Mouse (Mus musculus) neural tube, embryonic 11.5 days (tissue): Measurements from ENCODE around the gene Gda. TPM values are rescaled to one million over a fixed set of nuclear protein-coding genes. Genes with fewer than 3 reads are reported as not detected.

Experiments
- ATAC-seq: fragments of 200-750 bp; cut with Nextera tagmentation; 2 replicates; pipeline ENCODE4 v1.8.0; 2017; ENCODE audit warnings: moderate number of reproducible peaks, mild to moderate bottlenecking, moderate TSS enrichment, moderate library complexity; ENCODE audit not compliant: insufficient read depth, low FRiP score, low TSS enrichment
- DNase-seq: peaks from one replicate; pipeline ENCODE4 v3.0.0-alpha.2; 2015; ENCODE audit warnings: low spot score
- H3K27ac ChIP-seq: fragments of 300-500 bp; sonication (generic); 2 replicates; pipeline ENCODE4 v1.5.1; 2014; ENCODE audit warnings: low read depth, mild to moderate bottlenecking, low read length
- H3K27me3 ChIP-seq: fragments of 300-500 bp; sonication (generic); 2 replicates; pipeline ENCODE4 v1.6.1; 2014; ENCODE audit warnings: mild to moderate bottlenecking, low read length, mixed read lengths; ENCODE audit not compliant: control insufficient read depth, insufficient read depth
- H3K36me3 ChIP-seq: fragments of 300-500 bp; sonication (generic); 2 replicates; pipeline ENCODE4 v1.6.1; 2014; ENCODE audit warnings: mild to moderate bottlenecking, low read length, moderate library complexity, mixed read lengths; ENCODE audit not compliant: control insufficient read depth, insufficient read depth
- H3K4me1 ChIP-seq: fragments of 300-500 bp; sonication (generic); 2 replicates; pipeline ENCODE4 v1.6.1; 2014; ENCODE audit warnings: low read length, mixed read lengths; ENCODE audit not compliant: control insufficient read depth, insufficient read depth
- H3K4me2 ChIP-seq: fragments of 300-500 bp; sonication (generic); 2 replicates; pipeline ENCODE4 v1.6.1; 2014; ENCODE audit warnings: low read depth, mild to moderate bottlenecking, moderate library complexity
- H3K4me3 ChIP-seq: fragments of 300-500 bp; sonication (generic); 2 replicates; pipeline ENCODE4 v1.5.1; 2014; ENCODE audit warnings: low read depth, low read length
- H3K9ac ChIP-seq: fragments of 300-500 bp; sonication (generic); 2 replicates; pipeline ENCODE4 v1.6.1; 2014; ENCODE audit warnings: mild to moderate bottlenecking, low read length
- H3K9me3 ChIP-seq: fragments of 300-500 bp; sonication (generic); 2 replicates; pipeline ENCODE4 v1.6.1; 2016; ENCODE audit warnings: low read length; ENCODE audit not compliant: control insufficient read depth
- WGBS: fragments of 180-500 bp; shearing (Covaris S2); extraction: QIAGEN DNeasy Blood & Tissue Kit; methylation state at CpG from one replicate; pipeline ENCODE4 v1.1.7; 2014; 5-methylcytosine and 5-hydroxymethylcytosine counted together
- polyA plus RNA-seq: library from polyadenylated mRNA; unstranded; fragments of >200 nt; fragmentation: Nextera tagmentation; extraction: Ambion mirVana; gene quantifications from 2 replicates; pipeline ENCODE4 v1.2.1, GENCODE M21; 2014

The Gda gene
- polyA plus RNA-seq, 1 experiment from 2014 or later: not detected

DNA sequence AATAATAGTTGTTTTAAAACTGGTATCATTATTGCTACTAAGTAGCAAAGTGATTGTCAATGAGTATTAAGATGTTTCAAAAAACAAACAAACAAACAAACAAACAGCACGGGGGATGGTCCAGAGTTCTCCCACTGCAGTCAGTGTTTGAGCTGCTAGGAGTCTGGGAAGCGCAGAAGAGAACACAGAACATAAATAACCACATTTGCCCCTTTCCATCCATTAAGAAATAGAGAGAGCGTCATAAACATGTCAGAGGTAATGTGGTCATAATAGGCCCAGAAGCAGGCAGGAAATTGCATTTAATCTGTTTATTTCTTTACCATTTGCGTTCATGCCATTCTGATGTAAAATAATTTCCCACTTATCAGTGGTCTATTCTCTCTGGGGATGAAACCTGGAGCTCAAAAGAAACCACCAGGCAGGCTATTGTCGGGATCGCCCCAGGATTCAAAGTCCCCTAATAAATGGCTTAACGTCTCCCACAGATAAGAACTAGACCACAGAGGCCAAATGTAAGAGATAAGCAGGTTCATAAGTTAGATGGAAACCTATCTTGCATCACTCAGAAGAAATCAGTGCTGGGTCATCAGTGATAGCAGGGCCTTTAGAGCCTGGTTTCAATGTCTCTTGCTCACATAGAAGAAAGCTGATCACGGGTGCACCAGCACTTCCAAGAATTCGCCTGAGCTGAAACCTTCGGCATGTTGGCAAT lies 20.7 kb upstream of the Gda start:
- no peak overlapping the region for H3K4me2 ChIP-seq
- no peak overlapping the region for H3K27ac ChIP-seq
- WGBS: 64% methylated on average over 10 of the region's 10 CpGs
- H3K9me3 ChIP-seq: no peaks in the 10 kb centered on the region
- H3K4me3 ChIP-seq: no peak overlapping the region
- ATAC-seq (no peak), DNase-seq (no peak)
- no peaks in the 10 kb centered on the region for H3K36me3 ChIP-seq
- no peaks in the 10 kb centered on the region for H3K27me3 ChIP-seq
- no peaks in the 10 kb centered on the region for H3K4me1 ChIP-seq
- no peak overlapping the region for H3K9ac ChIP-seq

DNA sequence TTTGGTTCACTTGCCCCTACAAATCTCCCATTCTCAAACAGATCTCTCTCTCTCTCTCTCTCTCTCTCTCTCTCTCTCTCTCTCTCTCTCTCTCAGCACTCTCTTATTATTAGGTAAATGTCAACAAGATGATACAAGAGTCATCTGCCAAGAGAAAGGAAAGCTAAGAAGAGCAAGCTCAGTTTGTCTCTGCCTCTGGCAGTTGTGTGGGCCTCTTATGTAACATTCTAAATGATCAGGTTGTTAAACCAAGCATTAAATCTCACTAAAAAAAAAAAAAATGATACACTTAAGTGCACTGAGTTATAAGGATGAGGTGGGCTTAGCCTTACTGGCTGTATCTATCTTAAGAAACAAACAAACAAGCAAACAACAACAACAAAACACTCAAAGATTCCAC lies 18.1 kb upstream of the Gda start:
- Histone ChIP-seq H3K4me1 (no peaks in the 10 kb centered on the region), H3K36me3 (no peaks in the 10 kb centered on the region), H3K27ac (no peak overlapping the region), H3K9ac (no peak overlapping the region), H3K4me2 (no peak overlapping the region), H3K4me3 (no peak overlapping the region), H3K27me3 (no peaks in the 10 kb centered on the region), H3K9me3 (no peaks in the 10 kb centered on the region)
- ATAC-seq (no peak), DNase-seq (no peak)

DNA sequence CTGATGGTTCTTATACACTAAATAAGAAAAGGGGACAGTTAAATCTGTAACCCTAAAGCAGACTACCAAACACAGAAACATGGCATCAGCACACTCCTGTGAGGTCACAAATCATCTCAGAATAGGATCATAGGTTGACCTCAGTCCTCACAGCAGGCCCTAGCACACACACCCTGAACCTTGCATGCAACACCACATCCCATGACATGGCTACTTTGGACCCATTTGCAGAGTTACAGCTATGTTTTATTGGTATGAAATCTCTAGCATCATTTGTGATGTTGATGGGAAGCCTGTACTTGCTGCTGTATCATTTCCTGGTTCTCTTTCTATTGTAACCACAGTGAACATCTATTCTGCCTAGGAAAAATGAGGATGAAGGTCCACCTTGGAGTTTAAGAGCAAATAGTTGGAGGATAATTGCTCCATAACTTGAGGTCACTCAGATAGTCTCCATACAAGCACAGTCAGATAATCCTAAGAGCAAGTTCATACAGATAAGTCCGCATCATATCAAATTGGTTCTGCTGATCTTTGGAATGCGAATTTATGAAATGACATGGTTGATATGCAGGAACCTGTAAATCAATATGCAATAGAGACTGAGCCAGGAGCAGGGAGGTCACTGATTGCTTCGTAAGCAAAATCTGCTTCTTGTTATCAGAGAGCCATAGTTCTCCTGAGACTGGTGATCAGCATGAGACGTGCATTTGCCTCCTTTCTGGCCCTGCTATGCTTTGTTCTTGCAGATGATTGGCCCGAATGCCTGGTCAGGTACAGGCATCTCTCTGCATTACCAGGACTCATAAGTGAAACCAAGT lies 14.1 kb upstream of the Gda start:
- Histone ChIP-seq H3K27ac (no peak overlapping the region), H3K4me1 (no peaks in the 10 kb centered on the region), H3K9me3 (no peaks in the 10 kb centered on the region), H3K27me3 (no peaks in the 10 kb centered on the region), H3K36me3 (no peaks in the 10 kb centered on the region), H3K4me2 (no peak overlapping the region), H3K4me3 (no peak overlapping the region), H3K9ac (no peak overlapping the region)
- DNase-seq: no peak
- no peak for ATAC-seq
- WGBS: 93% methylated on average over 5 of the region's 5 CpGs

DNA sequence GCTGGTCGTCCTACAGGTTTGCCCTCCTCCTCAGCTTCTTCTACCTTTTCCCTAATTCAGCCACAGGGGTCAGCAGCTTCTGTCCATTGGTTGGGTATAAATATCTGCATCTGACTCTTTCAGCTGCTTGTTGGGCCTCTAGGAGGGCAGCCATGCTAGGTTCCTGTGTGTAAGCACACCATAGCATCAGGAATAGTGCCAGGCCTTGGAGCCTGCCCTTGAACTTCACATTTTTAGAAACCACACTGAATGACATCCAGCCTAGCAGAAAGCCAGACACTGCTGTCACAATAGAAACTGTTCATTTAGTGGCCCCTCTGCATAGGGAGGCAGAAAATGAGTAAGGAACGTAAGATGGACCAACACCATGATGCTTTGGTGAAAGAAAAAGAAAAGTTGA lies 8.9 kb upstream of the Gda start:
- no peaks in the 10 kb centered on the region for H3K9me3 ChIP-seq

DNA sequence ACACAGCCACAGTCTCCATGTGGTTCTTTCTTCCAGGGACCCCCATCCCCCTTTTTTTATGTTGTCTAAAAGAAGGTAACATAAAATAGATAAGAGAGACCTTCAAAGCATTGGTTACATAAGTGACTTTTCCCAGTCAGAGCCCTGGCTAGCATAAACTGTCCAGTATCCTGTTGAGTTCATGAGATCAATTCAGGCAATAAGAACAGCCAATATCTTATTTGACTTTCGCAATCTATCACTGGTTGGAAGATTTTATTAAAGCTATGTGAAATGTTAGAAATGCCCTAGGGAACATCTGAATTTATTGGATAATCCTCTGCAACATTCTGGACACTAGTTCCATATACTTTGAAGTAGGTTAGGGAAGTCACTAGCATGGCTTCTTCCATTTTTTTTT lies 7.8 kb upstream of the Gda start:
- no peak overlapping the region for H3K9ac ChIP-seq
- no peak overlapping the region for H3K4me2 ChIP-seq
- no peaks in the 10 kb centered on the region for H3K4me1 ChIP-seq
- no peaks in the 10 kb centered on the region for H3K27me3 ChIP-seq
- no peaks in the 10 kb centered on the region for H3K9me3 ChIP-seq
- no peak overlapping the region for H3K4me3 ChIP-seq
- DNase-seq (no peak), ATAC-seq (no peak)
- 92% methylated on average over 1 of the region's 1 CpGs for WGBS
- no peak overlapping the region for H3K27ac ChIP-seq
- H3K36me3 ChIP-seq: no peaks in the 10 kb centered on the region

More for the DNA sequence above, 8.9 kb upstream of the Gda start:
- DNase-seq (no peak), ATAC-seq (no peak)
- 84% methylated on average over 2 of the region's 2 CpGs for WGBS
- no peaks in the 10 kb centered on the region for H3K36me3 ChIP-seq
- no peak overlapping the region for H3K4me2 ChIP-seq
- no peak overlapping the region for H3K27ac ChIP-seq
- no peaks in the 10 kb centered on the region for H3K27me3 ChIP-seq
- H3K4me1 ChIP-seq: no peaks in the 10 kb centered on the region
- H3K9ac ChIP-seq: no peak overlapping the region
- H3K4me3 ChIP-seq: no peak overlapping the region

DNA sequence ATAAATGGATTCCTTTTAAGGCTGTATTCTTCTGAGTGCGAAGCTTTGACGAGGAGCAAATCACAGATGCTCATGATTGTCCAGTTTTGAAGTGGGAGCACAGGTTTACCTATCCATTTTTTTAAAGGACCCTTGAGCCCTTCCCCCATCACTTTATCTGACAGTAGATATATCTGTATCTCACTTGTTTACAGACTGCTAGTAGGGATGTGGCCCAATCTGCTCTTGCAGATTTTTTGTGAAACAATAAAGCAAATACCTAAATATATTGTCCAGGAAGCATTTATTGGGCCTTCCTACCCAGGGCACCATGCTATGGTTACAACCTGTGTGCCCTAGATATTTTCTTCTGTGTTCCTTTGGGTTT lies 6.8 kb upstream of the Gda start:
- H3K4me3 ChIP-seq: no peak overlapping the region
- 72% methylated on average over 2 of the region's 2 CpGs for WGBS
- no peak overlapping the region for H3K4me2 ChIP-seq
- DNase-seq (no peak), ATAC-seq (no peak)
- no peaks in the 10 kb centered on the region for H3K36me3 ChIP-seq
- no peaks in the 10 kb centered on the region for H3K27me3 ChIP-seq
- no peak overlapping the region for H3K27ac ChIP-seq
- H3K9me3 ChIP-seq: no peaks in the 10 kb centered on the region
- H3K9ac ChIP-seq: no peak overlapping the region
- no peaks in the 10 kb centered on the region for H3K4me1 ChIP-seq

DNA sequence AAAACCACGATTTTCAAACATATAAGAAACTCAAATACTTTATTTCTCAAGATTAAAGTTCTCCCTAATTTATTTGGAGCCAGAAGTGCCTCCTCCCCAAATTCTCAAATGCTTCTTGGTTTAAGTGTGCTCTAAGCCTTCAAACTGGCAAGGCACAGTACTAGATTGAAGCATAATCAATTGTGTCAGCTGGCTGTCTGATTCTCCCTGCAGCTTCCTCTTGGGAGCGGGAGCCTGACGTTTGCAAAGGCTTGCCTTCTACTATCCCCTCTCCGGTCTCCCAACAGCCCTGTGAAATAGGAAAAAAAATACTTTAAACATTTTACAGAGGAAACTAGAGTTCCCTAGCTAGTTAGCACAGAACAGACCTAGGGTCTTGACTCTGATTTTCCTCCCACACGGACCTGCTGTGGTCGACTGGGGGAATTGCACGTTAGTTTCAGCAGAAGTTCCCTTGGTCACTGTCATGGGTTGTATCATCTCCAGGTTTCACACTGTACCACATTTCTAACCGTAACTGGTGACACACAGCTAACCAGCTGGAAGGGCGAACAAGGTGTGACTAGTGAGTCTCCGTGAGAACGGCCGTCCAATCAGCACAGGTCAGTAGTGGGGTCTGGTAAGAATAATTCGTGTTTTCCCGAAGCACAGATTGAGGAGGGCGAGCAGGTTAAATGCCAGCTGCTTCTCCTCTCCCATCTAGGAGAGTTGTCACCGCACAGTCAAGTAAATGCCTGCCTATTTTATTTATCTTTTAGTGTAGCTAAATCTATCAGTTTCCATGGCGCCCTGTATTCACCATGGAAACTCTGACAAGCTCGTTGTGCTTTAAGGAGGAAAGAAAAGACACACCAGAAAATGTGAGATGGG lies 6.2 kb upstream of the Gda start:
- Histone ChIP-seq H3K9me3 (no peaks in the 10 kb centered on the region), H3K4me3 (no peak overlapping the region), H3K4me1 (no peaks in the 10 kb centered on the region), H3K36me3 (no peaks in the 10 kb centered on the region), H3K27me3 (no peaks in the 10 kb centered on the region), H3K9ac (no peak overlapping the region), H3K4me2 (no peak overlapping the region), H3K27ac (no peak overlapping the region)
- no peak for DNase-seq
- WGBS: 76% methylated on average over 18 of the region's 18 CpGs
- ATAC-seq: 0 out of 2 replicates have a peak, but pooled peaks have one; percentile 20

DNA sequence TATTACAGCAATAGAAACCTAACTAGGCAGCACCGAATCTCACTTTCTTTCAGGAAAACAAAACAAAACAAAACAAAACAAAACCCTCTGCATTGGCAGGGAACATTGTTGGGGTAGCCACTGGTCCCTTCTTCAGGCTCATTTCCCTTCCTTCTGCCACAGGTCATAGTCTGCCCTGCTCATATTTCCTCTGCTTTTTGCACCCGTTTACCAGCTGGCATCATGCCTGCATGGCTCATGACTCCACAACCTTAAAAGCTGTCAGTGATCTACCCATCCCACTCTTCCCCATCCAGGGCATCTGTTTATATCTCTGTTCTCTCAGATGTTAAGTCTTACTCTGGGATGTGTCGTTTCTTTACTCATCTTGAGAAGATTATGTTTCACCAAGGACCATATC lies 5.3 kb upstream of the Gda start:
- Histone ChIP-seq H3K4me3 (no peak overlapping the region), H3K4me1 (no peaks in the 10 kb centered on the region), H3K9me3 (no peaks in the 10 kb centered on the region), H3K9ac (no peak overlapping the region), H3K36me3 (no peaks in the 10 kb centered on the region), H3K27me3 (no peaks in the 10 kb centered on the region), H3K4me2 (no peak overlapping the region), H3K27ac (no peak overlapping the region)
- no peak for DNase-seq
- WGBS: 61% methylated on average over 3 of the region's 3 CpGs
- ATAC-seq: no peak
